Mouse (Mus musculus) left cerebral cortex, postnatal 25 days (tissue): Measurements from ENCODE around the gene Notch1. TPM values are rescaled to one million over a fixed set of nuclear protein-coding genes. Genes with fewer than 3 reads are reported as not detected.

ENCODE experiments used
- DNase-seq, 2 experiments: peaks; one replicate each; pipeline ENCODE4 v3.0.0; 2022; ENCODE audit warnings: low spot score in 2 of 2, mixed read lengths in 1 of 2
- intact Hi-C: fragments of 180-260 bp; cut with DNase I; formaldehyde crosslinking; loops from one replicate; pipeline ENCODE4 v1.15.1; 2025
- total RNA-seq, 2 experiments: library from RNA; stranded (reverse); gene quantifications; 2 replicates each; pipeline ENCODE4 v1.2.3; 2021

Notch1 gene
- total RNA-seq, 2 experiments from 2014 or later: 17.4 to 28.9 TPM

GRCm38 (mm10) chr2:26534161-26534560, 17.7 kb upstream of the Notch1 start:
- no peak for DNase-seq
- intact Hi-C loops: no loop called here

GRCm38 (mm10) chr2:26533249-26533648, 16.8 kb upstream of the Notch1 start:
- intact Hi-C loops: no loop called here
- DNase-seq: no peak

DNA sequence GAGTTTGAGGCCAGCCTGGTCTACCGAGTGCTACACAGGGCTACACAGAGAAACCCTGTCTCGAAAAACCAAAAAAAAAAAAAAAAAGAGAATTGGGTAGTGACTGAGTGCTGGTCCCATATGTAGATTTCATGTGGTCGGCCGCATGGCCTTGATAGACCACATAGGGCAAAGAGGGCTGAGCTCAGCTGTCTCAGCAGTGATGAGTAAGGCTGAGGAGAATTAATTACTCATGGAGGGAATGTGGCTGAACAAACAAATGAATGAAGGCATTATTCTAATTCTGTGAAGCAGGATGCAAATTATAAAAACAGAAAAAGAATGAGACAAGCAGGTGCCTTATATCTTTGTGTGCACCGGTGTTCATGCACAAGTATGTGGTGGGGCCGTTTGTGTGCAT, 15.4 kb upstream of the Notch1 start:
- intact Hi-C loops: no loop called here
- no peak for DNase-seq

GRCm38 (mm10) chr2:26529881-26530280, 13.4 kb upstream of the Notch1 start:
- no peak for DNase-seq
- intact Hi-C loops: no loop called here

DNA sequence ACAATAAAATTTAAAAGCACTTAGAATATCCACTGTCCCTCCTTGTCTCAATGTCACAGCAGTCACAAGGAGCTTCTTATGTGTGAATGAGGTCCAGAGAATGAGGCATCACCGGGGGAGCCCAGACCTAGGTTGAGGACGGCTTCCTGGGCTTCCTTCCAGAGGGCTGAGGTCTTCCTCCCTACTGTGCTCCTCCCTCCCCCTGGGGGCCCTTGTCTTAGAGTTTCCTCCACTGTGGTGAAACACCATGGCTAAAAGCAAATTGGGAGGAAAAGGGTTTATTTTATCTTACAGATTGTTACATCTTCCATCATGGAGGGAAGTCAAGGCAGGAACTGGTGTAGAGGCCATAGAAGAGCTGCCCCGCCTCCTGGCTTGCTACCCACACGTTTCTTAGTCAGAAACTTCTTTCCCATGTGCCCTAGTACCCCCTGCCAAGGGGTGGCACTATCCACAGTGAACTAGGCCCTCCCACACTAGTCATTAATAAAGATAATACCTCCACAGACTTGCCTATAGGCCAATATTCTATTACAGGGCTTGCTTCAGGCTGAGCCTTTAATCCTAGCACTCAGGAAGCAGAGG, 12.8 kb upstream of the Notch1 start:
- no peak for DNase-seq
- intact Hi-C loops: no loop called here

DNA sequence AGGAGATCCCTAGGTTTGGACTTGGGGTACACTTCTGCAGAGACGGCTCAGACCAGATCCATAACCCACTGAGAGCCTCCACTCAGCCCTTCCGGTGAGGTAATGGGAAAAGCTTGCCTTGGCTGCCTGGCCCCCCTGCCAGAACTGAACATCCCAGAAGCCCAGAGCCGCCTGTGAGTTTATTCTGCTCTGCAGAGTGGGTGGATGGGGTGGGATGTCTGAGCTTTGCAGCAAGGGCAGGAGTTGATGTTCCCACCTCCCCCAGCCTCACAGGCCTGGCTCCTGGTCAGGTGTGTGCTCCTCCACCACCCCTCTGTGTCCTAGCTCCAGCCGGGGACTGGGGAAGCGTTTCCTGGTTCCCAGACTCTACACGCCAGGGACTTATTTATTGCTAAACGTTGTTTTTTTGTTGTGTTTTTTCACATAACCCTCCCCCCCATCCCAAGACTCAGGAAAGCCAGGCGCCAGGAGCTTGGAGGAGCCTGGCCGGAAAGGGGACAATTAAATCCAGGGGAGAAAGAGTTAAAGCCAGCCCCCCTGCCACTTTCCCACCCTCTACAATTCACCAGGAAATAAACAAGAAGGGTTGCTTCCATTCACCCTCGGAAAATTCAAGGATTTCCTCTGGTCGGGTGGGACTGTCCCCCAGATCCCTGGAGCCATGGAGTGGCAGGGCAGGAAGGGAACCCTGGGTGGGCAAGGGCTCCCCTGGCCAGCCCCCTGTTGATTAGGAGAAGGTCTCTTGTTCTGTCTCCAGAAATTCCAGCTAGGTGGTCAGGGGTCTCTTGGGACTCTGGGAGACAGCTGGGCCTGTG, 10.2 kb upstream of the Notch1 start:
- no peak for DNase-seq
- intact Hi-C loops: no loop called here

DNA sequence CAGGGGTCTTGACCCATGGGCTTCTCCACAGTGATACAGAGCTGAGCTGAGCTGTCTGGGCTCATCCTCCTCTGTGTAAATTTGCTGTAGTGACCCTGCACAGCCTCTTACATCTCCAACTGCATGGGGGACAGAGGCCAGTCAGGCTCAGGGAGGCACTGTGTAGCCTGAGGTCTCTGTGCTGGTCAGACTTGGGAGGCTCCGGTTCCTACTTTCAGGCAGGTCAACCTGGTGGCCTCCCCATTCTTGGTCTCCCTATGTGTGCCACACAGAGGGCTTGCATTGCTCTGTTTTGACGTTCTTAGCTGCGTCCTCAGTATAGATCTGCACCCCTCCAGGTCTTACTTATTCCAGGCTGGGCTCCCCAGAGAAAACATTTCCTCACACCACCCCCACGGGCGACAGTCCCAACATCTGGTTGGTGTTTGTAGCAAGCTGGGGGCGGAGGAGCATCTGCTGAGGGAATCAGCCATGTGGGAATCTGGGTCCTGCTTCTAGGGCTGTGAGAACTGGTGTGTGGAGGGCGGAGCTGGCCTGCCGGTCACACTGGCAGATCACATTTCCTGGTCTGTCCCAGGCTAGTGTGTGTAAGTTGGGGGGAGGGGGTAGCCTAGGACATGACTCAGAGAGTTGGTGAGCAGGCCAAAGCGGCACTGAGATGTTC, 9.0 kb upstream of the Notch1 start:
- intact Hi-C loops: no loop called here
- DNase-seq: peak; percentile 48 to 78

DNA sequence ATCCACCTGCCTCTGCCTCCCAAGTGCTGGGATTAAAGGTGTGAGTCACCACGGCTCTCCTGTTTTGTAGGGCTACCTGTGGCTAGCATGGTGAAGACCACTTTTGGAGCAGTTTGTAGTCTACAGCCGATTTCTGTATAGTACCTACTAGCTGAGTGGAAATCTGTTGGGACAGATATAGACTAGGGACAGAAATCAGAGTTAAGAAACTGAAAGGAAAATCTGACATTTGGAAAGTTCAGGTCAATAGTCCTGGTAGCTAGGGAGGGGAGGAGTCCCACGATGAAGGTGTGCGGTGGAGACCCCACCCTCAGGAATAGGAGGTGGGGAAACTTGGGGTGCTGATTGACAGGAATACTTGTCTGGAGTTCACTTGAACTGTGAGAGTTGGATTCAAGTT, 5.9 kb upstream of the Notch1 start:
- intact Hi-C loops: no loop called here
- DNase-seq: no peak

- DNase-seq: no peak
- intact Hi-C loops: no loop called here
Measured at GRCm38 (mm10) chr2:26519753-26520152, 3.3 kb upstream of the Notch1 start.

DNA sequence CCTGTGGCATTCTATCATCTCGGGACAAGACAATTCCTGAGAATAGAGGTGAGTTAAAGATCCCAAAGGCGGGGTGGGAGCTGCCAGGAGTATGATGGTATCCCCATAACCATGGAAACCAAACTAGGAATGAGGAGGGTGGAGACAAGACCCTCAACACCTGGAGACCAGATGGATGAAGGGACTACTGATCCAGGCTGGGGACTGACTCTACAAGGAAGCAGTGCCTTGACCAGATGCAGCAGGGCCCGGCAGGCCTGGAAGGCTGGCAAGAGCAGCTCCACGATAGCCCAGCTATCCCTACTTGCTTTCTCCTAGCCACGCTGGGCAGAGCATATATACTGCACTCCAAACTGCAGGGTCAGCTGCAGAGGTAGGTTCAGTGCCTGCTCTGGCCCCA, 524 bp upstream of the Notch1 start:
- intact Hi-C loops: no loop called here
- DNase-seq: no peak

DNA sequence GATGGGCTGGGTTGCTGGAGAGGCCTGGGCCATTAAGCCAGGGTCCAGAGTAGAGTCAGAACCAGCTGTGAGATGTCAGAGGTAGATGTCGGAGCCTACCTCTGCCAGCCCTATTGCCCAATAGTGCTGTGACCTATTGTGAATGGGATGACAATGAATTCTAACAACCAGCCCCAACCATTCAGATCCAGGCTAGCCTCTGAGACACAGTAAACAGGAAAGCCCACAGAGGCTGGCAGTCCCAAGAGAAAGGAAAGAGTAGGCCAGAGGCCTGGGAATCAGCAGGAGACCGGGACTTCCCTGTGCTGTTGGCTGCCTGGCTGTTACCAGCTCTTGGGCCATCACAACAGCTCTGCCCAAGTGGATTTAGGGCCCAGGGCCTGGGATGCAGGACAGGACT, 1.1 kb downstream of the Notch1 start:
- DNase-seq: no peak
- intact Hi-C loops: no loop called here

- intact Hi-C loops: no loop called here
Measured at GRCm38 (mm10) chr2:26513105-26513745, 3.2 kb downstream of the Notch1 start.

DNA sequence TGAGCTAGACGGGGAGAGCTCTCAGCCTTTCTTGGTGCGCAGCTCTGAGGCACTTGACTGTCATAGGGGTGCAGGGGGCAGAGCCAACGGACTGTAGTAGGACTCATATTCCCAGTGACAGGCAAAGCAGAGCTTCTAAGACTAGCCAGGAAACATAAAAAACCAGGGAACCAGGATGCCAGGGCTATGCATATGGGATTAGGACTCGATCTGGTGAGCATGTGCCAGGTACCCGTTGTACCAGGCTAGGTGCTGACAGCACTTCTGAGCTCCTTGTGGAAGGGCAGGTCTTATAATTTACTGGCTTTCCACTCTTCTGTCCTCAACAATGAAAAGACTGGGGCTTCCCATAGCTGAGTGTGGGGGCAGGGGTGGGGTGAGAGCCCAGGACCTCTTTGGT, 7.8 kb downstream of the Notch1 start:
- intact Hi-C loops: no loop called here
- no peak for DNase-seq

More at GRCm38 (mm10) chr2:26513105-26513745, 3.2 kb downstream of the Notch1 start:
- DNase-seq: no peak

GRCm38 (mm10) chr2:26507961-26508391, 8.5 kb downstream of the Notch1 start:
- no peak for DNase-seq
- intact Hi-C loops: no loop called here

- peak in 1 of 2 experiments; percentile 45 for DNase-seq
- intact Hi-C loops: no loop called here
Measured at GRCm38 (mm10) chr2:26507481-26507886, 9.0 kb downstream of the Notch1 start.

GRCm38 (mm10) chr2:26506746-26507280, 9.7 kb downstream of the Notch1 start:
- intact Hi-C loops: no loop called here
- DNase-seq: no peak

DNA sequence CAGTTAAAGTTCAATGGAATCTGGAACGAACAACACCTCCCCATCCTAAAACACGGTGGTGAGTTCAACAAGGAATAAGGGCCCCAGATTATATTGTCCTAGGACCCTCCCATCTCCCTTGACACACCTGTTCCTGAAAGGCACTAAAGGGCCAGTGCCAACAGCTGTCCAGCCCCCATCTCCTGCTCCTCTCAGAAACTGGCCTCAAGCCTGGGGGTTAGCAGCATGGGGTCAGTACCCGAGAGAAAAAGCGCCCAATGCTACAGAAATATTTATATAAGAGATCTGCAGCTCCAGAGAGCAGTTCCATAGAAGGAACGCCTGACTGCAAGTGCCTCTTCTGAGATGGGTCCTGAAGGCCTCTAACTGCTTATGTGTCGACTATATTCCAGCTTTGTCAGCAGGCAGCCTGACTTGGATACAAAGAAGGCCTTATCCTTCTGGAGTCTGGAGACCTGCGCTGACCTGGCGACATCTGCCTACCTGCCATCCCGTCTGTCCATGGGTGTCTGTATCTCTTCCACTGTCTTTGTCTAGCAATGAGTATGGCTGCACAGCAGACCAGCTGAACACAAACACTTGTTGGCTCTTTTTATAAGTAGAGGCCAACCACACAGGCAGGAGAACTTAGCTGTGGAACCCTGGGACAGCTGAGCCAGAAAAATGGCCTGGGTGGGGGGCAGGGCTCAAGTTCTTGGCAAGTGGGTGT, 11.5 kb downstream of the Notch1 start:
- DNase-seq: no peak
- intact Hi-C loops: no loop called here

GRCm38 (mm10) chr2:26503661-26504575, 12.5 kb downstream of the Notch1 start:
- peak in 1 of 2 experiments; percentile 46 for DNase-seq
- intact Hi-C loops: no loop called here
